Mouse (Mus musculus) heart, adult 9 months (tissue): ENCODE results near the gene Pxn.

Source experiments
- DNase-seq, 2 experiments: peaks; one replicate each; pipeline ENCODE4 v3.0.0; 2022; ENCODE audit warnings: low spot score in 2 of 2

The Pxn gene

GRCm38 (mm10) chr5:115506454-115507201 is at the start of gene Pxn:
Pxn (plus strand) TSS chr5:115506676.
- peak; percentile 90 to 91 for DNase-seq

GRCm38 (mm10) chr5:115458918-115459317 is 47.6 kb upstream of the Pxn start:
- DNase-seq: no peak

- DNase-seq: no peak
Observed at GRCm38 (mm10) chr5:115464408-115465115, 41.9 kb upstream of the Pxn start.

- DNase-seq: no peak
Observed at GRCm38 (mm10) chr5:115465642-115466420, 40.6 kb upstream of the Pxn start, which contains the start of gene Pla2g1b. Pla2g1b (plus strand) TSS chr5:115466262.

- no peak for DNase-seq
Observed at GRCm38 (mm10) chr5:115469791-115470190, 36.7 kb upstream of the Pxn start.

- no peak for DNase-seq
Observed at GRCm38 (mm10) chr5:115470766-115471531, 35.5 kb upstream of the Pxn start.

- no peak for DNase-seq
Observed at GRCm38 (mm10) chr5:115473191-115473590, 33.3 kb upstream of the Pxn start.

GRCm38 (mm10) chr5:115474174-115474828 is 32.2 kb upstream of the Pxn start:
- no peak for DNase-seq

GRCm38 (mm10) chr5:115475337-115476106 is 31.0 kb upstream of the Pxn start:
- peak in 1 of 2 experiments; percentile 64 for DNase-seq

GRCm38 (mm10) chr5:115476107-115476727 is 30.3 kb upstream of the Pxn start:
- no peak for DNase-seq

GRCm38 (mm10) chr5:115479561-115479960 is 26.9 kb upstream of the Pxn start:
- no peak for DNase-seq

GRCm38 (mm10) chr5:115480101-115480500 is 26.4 kb upstream of the Pxn start:
- DNase-seq: no peak

- no peak for DNase-seq
Observed at GRCm38 (mm10) chr5:115482390-115483265, 23.8 kb upstream of the Pxn start.

GRCm38 (mm10) chr5:115483385-115483784 is 23.1 kb upstream of the Pxn start:
- DNase-seq: no peak

- peak; percentile 89 to 90 for DNase-seq
Observed at GRCm38 (mm10) chr5:115483947-115484920, 22.2 kb upstream of the Pxn start, which contains the start of gene Sirt4. Sirt4 (minus strand) TSS chr5:115484725.

- DNase-seq: no peak
Observed at GRCm38 (mm10) chr5:115484996-115485395, 21.5 kb upstream of the Pxn start.

- DNase-seq: no peak
Observed at GRCm38 (mm10) chr5:115485489-115486205, 20.8 kb upstream of the Pxn start.
